Mouse (Mus musculus): ENCODE measurements at regions not wholly inside any gene's neighbourhood (a gene's known extent, or its start where the extent isn't known, plus 50 kb on each side); places are given as distances from the start of the nearest gene placed in this dataset.

DNA sequence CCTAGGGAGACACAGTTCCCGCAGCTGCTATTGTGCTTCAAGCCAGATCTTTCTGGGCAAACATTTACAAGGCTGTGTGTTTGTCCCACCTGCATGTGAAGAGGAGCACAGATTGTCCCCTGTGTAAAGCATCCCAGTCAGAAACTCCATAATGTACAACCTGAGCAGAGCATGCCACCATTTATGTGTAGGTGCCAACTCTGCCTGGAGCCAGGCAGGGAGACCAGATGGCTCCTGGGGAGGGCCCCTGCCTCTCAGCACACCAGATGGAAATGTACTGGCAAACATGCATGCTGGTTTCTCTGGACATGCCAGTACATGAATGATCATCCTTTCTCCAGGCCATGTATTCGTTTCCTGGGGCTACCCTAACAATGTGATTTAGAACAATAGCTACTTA lies 98.6 kb upstream of the Foxp3 start:
- no peak for DNase-seq (ENCODE audit: low read depth, low spot score)

DNA sequence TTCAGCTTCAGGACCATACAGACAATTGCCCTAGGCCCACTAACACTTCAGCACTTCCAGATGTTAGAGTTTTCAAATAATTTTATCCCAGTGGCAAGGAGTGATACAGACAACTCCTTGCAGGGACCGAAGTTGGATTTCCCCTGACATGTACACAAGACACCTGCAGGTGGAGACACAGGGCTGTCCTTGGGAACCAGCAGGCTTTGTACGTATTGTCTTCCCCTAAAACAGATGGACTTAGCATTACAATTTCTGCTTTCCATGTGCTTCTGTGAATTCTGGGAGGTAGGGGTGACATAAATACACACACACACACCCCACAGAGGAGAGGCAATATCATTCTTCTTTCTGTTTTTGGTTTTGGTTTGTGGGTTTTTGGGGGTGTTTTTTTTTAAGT lies 98.2 kb upstream of the Usp27x start:
- DNase-seq (ENCODE audit: low read depth, low spot score): peak; percentile 26

DNA sequence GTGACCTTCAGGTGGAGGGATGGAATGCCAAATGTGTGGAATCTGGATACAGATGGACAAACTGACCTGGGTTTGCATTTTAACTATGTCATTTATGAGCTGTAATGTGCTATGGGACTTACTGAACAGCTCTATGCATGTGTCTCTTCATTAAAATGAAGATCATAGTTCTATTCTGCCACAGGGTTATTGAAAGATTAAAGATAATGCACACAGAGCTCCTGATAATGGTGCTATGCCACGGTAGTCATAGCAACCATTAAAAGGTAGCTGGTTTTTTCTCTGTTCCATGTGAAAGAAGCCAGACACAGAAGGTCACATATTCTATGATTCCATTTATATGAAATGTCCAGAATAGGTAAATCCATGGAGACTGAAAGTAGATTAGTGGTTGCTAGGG lies 94.2 kb upstream of the Usp27x start:
- DNase-seq (ENCODE audit: low read depth, low spot score): no peak

DNA sequence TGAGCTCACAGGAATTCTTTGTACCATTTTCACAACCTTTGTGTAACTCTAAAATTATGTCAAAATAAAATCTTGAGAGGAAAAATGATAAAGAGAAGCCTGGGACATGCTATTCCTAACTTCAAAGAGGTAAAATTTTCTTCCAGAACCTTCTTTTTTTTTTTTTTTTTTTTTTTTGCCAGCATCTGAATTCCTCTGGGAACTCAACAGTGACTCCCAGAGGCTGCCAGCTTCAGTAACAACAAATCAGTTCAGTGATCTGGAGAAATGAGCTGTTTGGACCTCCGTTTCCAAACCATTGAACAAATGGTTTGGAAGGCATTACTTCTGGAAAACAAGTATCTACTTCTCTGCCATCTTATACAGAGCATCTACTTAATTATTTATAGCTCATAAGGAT lies 92.4 kb upstream of the Usp27x start:
- DNase-seq (ENCODE audit: low read depth, low spot score): no peak

DNA sequence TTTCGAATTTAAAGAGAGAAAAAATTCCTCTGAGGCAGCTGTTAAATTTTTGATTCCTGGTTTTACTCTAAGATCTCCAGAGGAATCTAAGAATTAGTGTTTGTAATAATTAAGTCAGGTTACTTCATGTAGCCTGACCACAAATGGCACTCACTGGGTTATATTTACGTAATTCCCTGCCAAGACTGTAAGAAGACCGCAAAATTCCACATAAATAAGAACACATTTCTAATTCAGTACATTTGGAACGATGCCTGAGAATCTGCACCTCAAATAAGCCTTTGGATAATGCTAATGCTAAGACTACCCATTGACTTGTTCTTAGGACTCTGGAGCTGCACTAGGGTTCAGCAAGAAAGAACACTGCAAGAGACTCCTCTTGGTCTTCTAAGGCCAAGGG lies 81.2 kb upstream of the Usp27x start:
- DNase-seq (ENCODE audit: low read depth, low spot score): no peak

DNA sequence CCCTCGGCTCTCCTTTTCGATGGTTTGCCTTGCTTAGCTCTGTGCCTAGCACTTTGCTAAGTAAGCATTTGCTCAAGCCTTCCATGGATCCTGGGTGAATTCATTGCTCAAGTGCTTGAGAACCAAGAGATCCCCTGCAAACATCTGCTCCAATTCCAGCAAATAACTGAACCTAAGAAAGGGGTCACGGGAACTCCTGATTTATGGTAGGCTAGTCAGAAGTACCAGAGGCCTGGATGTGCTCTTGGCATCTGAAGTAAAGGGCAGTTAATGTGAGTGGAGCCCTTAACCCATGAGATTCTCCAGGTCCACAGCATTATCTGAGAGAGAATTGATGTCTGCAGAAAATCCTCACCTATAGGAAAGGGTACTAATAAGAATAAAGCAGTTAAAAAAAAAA lies 69.4 kb upstream of the Usp27x start:
- DNase-seq (ENCODE audit: low read depth, low spot score): no peak

DNA sequence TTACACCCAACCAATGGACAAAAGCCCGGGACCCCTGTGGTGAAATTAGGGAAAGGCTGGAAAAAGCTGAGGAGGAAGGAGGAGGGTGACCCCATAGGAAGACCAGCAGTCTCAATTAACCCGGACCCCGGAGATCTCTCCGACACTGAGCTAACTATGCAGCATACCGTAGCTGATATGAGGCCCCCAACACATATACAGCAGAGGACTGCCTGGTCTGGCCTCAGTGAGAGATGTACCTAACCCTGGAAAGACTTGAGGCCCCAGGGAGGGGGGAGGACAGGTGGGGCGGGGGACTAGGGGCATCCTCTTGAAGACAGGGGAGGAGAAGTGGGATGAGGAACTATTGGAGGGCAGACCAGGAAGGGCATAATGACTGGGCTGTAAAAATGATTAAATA lies 69.0 kb upstream of the Usp27x start:
- no peak for DNase-seq (ENCODE audit: low read depth, low spot score)

DNA sequence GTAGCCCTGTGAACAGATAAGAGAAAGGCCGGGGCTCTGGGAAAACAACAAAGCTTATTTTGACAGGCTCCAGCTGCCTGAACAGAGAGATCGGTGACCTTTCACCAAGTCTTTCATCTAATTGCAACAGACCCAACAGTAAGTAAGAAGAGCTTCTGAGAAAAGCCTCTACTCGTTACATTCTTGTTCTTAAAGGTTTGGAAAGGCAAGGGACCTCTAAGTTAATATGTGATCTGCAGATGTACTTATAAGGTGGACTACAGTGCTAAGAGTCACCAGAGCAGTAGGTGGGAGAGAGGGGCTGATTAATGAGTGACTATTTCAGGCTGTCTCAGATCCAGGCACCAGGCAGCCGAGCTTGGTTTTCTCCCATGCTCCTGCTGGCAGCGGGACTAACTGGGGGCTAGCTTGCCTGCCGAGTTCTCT lies 68.4 kb upstream of the Usp27x start:
- DNase-seq (ENCODE audit: low read depth, low spot score): no peak

DNA sequence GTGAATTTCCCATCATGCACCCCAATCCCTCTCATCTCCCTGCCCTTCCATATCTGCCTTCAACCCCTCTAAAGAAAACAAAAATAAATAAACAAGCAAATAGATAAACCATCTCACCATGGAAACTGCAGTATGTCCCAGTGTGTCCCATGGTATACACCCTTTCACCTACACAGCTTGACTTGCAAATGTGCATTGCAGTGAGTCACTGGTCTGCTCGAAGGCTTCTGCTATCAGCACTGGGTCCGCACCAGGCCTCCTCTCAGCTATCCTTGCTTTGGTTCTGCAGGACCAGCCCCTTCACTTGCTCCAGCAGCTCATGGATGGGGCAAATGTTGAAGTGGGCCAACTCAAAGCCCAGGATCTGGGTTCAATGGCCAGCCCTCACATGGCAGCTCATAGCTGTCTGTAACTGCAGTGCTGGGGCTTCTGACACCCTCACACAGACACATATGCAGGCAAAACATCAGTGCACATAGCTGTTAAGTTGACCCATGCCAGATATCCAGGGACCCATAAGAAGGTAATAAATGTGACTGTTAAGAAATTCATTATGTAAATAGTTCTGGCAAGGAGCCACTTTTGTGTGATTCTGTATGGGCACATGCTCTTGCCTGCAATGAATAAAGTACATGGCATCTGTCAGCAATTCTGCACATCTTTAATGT lies 59.9 kb upstream of the Usp27x start:
- DNase-seq (ENCODE audit: low read depth, low spot score): no peak

DNA sequence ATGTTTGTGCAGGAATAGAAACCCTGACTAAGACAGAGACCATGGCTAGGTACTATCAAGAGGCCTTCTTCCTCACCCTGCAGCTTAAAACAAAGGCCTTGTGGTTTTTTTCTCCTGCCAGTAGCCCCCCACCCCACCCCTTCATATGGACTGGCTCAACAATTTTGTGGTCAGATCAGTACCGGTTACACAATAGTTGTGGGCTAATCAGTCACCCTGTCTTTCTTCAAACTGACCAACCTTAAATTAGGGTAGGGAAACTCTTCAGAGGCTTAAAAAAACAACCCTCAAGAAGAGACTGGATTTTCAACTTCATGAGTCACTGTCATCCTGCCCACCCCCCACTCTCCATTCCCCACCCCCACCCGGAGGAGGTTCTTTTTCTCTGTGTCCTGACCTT lies 58.6 kb upstream of the Usp27x start:
- no peak for DNase-seq (ENCODE audit: low read depth, low spot score)

DNA sequence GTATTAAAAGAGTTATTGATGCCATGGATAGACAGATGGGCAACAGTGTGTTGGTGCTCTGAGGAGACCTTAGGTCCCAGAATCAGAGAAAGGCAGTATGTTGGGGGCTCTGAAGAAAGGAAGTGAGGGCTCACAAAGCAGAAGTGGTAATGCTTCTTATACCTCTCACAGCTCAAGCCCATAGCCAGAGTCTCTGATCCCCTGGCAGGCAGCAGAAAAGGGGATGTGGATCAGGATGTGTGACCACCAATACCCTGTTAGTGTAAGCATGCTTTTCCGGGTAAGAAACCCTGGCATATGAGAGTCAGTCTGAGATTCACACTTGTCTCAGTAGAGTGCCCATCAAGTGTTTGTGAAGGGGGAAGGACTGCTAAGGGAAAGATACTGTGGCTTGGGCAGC lies 54.8 kb upstream of the Usp27x start:
- no peak for DNase-seq (ENCODE audit: low read depth, low spot score)

DNA sequence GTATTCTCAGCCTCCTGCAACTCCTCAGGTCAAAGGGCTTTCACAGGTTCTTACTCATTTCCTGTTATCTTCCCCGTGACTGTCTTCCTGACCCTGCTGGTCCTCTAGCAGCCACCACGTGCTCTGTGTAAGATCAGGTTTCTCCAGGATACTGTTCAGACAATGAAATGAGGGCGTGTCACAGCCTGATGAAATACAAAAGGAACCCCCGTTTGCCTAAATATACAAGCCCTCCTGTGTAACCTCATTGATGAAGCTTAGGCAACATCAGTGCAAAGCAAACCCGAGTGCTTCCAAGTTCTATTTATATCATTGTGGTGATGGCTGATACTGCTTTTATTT lies 53.9 kb upstream of the Usp27x start:
- no peak for DNase-seq (ENCODE audit: low read depth, low spot score)

DNA sequence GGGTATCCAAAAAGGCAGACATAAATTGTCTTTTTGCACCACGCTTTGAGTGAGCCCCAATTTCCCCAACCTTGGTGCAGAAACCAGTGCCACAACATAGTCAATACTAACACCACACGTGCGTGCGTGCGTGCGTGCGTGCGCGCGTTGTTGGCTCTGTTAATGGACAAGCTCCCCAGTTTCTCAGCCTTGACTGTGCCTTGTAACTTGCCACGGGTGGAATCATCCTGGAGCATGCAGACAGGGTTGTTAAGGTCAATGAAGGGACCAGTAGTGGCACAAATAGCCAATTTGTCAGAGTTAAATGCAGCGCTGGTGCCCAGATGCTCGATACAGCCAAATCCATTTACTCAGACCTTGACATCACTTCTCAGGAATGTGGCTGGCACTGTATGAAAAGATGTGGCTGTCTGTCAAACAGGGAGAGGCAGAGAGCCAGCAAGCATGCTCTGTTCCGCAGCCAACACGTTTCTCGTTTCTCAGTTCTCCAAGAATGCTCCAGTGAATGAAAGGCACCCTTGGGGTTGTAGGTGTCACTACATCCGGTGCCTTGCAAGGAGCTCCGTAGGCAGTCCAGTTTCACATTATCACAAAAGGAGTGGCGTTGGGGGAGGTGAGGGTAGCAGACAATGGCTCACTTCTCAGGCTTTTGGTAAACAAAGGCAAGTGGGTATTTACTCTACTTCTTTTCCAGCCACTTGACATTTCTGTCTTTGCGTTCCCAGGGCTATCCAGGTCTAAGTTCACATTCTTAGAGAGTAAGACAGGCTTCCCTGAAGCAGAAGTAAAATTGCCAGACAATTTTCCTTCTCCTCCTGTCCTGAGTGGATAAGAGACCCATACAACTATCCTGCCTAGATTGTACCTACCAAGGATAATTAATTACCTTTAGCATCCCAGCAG lies 53.2 kb upstream of the Usp27x start:
- DNase-seq (ENCODE audit: low read depth, low spot score): peak; percentile 14
